Mouse (Mus musculus) embryonic facial prominence, embryonic 11.5 days (tissue): ENCODE results near the gene Fars2. TPM values are rescaled to one million over a fixed set of nuclear protein-coding genes. Genes with fewer than 3 reads are reported as not detected.
"Not testable (repeated sequence)": the region's sequence is repeated elsewhere in the genome, so short reads cannot be mapped to it uniquely, and the experiment has no call there.

Source experiments
- ATAC-seq: fragments of 200-750 bp; cut with Nextera tagmentation; replicated peaks from 2 replicates; pipeline ENCODE4 v1.8.0; 2017; ENCODE audit warnings: low read depth; ENCODE audit not compliant: insufficient number of reproducible peaks, low FRiP score, low TSS enrichment
- DNase-seq: peaks from one replicate; pipeline ENCODE4 v3.0.0-alpha.2; 2015; ENCODE audit warnings: low spot score
- H3K27ac ChIP-seq: fragments of 300-500 bp; sonication (generic); replicated peaks from 2 replicates; pipeline ENCODE4 v1.5.1; 2014; ENCODE audit warnings: mild to moderate bottlenecking, low read depth, low read length, control low read depth
- H3K27me3 ChIP-seq: fragments of 300-500 bp; sonication (generic); 2 replicates; pipeline ENCODE4 v1.6.1; 2014; ENCODE audit warnings: mild to moderate bottlenecking, low read length, moderate library complexity, mixed read lengths; ENCODE audit not compliant: control insufficient read depth, insufficient read depth
- H3K36me3 ChIP-seq: fragments of 300-500 bp; sonication (generic); replicated peaks from 2 replicates; pipeline ENCODE4 v1.6.1; 2014; ENCODE audit warnings: low read depth, mild to moderate bottlenecking, low read length, moderate library complexity, mixed read lengths; ENCODE audit not compliant: control insufficient read depth, insufficient read depth
- H3K4me1 ChIP-seq: fragments of 300-500 bp; sonication (generic); 2 replicates; pipeline ENCODE4 v1.6.1; 2014; ENCODE audit warnings: low read length, mixed read lengths; ENCODE audit not compliant: control insufficient read depth, insufficient read depth
- H3K4me2 ChIP-seq: fragments of 300-500 bp; sonication (generic); 2 replicates; pipeline ENCODE4 v1.6.1; 2014; ENCODE audit warnings: low read depth, mild to moderate bottlenecking, control low read depth, low read length, moderate library complexity
- H3K4me3 ChIP-seq: fragments of 300-500 bp; sonication (generic); 2 replicates; pipeline ENCODE4 v1.5.1; 2014; ENCODE audit warnings: low read depth, low read length, control low read depth
- H3K9ac ChIP-seq: fragments of 300-500 bp; sonication (generic); replicated peaks from 2 replicates; pipeline ENCODE4 v1.6.1; 2014; ENCODE audit warnings: mild to moderate bottlenecking, control low read depth, low read length
- H3K9me3 ChIP-seq: fragments of 300-500 bp; sonication (generic); replicated peaks from 2 replicates; pipeline ENCODE4 v1.6.1; 2016; ENCODE audit warnings: mild to moderate bottlenecking, low read length, inconsistent platforms, mixed read lengths; ENCODE audit not compliant: control insufficient read depth
- WGBS: fragments of 180-500 bp; shearing (Covaris S2); extraction: QIAGEN DNeasy Blood & Tissue Kit; methylation state at CpG from one replicate; pipeline ENCODE4 v1.1.7; 2014; 5-methylcytosine and 5-hydroxymethylcytosine counted together
- polyA plus RNA-seq: library from polyadenylated mRNA; unstranded; fragments of >200 nt; fragmentation: Nextera tagmentation; extraction: Ambion mirVana; gene quantifications from 2 replicates; pipeline ENCODE4 v1.2.1, GENCODE M21; 2014

Fars2 gene
- polyA plus RNA-seq, 1 experiment from 2014 or later: 28.1 TPM

DNA sequence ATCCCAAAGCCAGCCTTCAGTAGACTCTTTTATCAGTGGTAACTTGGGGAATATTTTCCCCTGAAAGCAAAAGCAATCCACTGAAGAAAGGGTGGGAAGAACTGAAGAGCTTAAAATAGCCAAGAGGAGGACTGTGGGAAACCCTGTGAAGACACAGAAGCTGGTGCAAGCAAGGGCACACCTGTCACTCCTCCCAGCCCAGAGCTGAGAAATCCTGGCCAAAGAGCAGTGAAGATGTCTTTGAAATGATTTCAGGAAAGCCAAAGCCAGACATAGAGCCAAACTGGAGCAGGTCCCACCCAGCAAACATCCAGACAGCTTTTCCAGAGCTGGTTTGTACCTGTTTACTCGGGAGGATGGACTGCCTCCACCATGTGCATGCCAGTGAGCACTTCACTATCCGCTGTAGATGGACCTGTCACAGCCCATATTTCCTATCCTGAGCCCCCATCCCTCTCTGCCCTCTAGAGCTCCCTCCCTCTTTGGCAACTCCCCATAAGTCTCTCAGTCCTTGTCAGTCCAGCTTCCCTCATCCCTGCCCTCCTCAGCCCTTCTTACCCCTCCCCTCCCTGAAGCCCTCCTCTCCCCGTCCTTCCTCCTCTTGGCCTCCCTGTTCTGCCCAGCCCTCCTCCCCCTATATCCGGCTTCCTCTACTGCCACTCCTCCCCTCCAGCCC lies 327.7 kb downstream of the Fars2 start:
- DNase-seq: no peak
- WGBS: 52% methylated on average over 4 of the region's 4 CpGs
- no peak overlapping the region for H3K27ac ChIP-seq
- no peaks in the 10 kb centered on the region for H3K27me3 ChIP-seq
- H3K36me3 ChIP-seq: no peaks in the 10 kb centered on the region
- H3K4me2 ChIP-seq: no peak overlapping the region
- H3K9ac ChIP-seq: no peak overlapping the region
- H3K4me1 ChIP-seq: no peaks in the 10 kb centered on the region
- H3K4me3 ChIP-seq: no peak overlapping the region
- H3K9me3 ChIP-seq: no peaks in the 10 kb centered on the region
- no peak for ATAC-seq

DNA sequence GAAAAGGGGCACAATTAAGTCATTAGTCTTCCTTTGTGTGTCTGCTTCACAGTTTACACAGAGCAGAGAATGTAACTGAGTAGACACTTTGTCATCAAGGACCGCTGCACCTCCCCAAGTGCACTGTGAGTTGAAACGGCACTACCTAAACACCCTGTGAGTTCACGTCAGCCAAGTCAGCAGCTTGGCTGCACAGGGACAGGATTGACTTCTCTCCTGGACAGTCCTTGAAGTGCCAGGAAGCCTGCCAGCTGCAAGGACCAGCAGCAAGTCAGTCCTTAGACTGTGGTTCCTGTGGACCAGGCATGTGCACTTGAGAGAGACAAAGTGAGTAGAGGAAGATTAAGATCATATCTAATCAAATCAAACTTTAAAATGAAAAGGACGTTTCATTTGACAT lies 330.7 kb downstream of the Fars2 start:
- Histone ChIP-seq H3K27ac (no peak overlapping the region), H3K4me1 (no peaks in the 10 kb centered on the region), H3K9ac (no peak overlapping the region), H3K4me3 (no peak overlapping the region), H3K9me3 (no peaks in the 10 kb centered on the region), H3K4me2 (no peak overlapping the region), H3K36me3 (no peaks in the 10 kb centered on the region), H3K27me3 (no peaks in the 10 kb centered on the region)
- 60% methylated on average over 4 of the region's 4 CpGs for WGBS
- ATAC-seq (no peak), DNase-seq (no peak)

DNA sequence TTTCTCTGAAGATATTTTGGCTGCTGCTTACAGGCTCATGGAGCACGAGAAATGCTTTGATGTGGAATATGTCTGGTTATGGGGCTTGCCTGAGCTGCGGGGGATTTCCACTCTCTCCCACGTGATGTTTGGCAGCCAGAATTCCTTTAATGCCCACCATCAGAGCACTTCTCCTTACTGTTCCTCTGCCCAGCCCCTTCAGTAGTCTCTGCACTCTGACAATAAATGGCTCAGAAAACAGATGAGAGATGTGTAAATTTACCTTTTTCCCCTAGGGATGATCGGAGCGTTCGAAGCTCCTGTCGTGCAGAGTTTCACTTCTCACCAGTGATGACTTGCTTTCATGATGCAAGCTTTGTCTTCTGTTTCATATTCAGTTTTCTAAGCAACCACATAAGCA lies 331.4 kb downstream of the Fars2 start:
- H3K4me1 ChIP-seq: no peaks in the 10 kb centered on the region
- H3K4me2 ChIP-seq: no peak overlapping the region
- no peak overlapping the region for H3K27ac ChIP-seq
- WGBS: 87% methylated on average over 7 of the region's 7 CpGs
- H3K9ac ChIP-seq: no peak overlapping the region
- H3K4me3 ChIP-seq: no peak overlapping the region
- ATAC-seq: no peak
- no peaks in the 10 kb centered on the region for H3K27me3 ChIP-seq
- no peak for DNase-seq
- H3K9me3 ChIP-seq: no peaks in the 10 kb centered on the region
- H3K36me3 ChIP-seq: no peaks in the 10 kb centered on the region

DNA sequence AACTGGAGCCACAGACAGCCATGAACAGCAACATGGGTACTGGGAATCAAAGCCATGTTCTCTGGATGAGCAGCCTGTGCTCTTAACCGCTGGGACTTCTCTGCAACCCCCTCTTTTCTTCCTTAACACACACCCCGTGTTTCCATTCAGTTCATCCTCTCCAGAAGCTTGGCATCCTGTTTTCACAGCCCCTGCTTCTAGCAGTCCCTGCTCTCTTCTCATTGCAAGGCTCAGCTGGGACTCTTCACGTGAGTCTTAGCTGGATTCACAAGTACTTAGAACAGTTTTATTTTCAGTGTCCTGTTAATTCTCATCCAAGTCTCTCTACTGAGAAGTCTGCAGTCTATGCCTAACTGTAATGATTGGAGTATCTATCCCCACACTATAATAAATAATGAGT lies 334.2 kb downstream of the Fars2 start:
- no peak overlapping the region for H3K4me2 ChIP-seq
- no peaks in the 10 kb centered on the region for H3K4me1 ChIP-seq
- no peaks in the 10 kb centered on the region for H3K9me3 ChIP-seq
- no peak overlapping the region for H3K27ac ChIP-seq
- no peaks in the 10 kb centered on the region for H3K27me3 ChIP-seq
- no peak overlapping the region for H3K9ac ChIP-seq
- no peak for DNase-seq
- no peak for ATAC-seq
- H3K36me3 ChIP-seq: no peaks in the 10 kb centered on the region
- no peak overlapping the region for H3K4me3 ChIP-seq
- 74% methylated on average over 3 of the region's 3 CpGs for WGBS

DNA sequence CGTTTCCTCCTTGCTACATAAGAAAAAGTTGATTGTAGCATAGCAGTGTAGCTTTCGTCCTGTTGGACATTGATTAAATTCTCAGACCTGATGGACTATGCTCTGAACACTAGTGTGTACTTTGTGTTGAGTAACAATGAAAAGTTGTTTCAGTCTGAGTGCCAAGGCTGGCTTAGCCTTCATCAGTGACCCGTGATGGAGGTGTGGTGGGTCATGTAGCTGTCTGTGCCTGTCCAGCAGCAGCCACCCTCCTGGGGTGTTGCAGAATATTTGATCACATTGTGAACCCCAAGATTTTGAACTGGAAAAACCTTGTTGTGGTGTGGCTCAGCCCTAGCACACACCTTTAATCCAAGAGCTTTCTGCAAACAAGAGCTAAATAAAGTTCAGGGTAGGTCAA lies 343.3 kb downstream of the Fars2 start:
- Histone ChIP-seq H3K9ac (no peak overlapping the region), H3K27ac (no peak overlapping the region), H3K27me3 (no peaks in the 10 kb centered on the region), H3K9me3 (no peaks in the 10 kb centered on the region), H3K4me1 (no peaks in the 10 kb centered on the region), H3K4me2 (no peak overlapping the region), H3K4me3 (no peak overlapping the region), H3K36me3 (no peaks in the 10 kb centered on the region)
- ATAC-seq (no peak), DNase-seq (no peak)
- WGBS: 48% methylated on average over 3 of the region's 3 CpGs

DNA sequence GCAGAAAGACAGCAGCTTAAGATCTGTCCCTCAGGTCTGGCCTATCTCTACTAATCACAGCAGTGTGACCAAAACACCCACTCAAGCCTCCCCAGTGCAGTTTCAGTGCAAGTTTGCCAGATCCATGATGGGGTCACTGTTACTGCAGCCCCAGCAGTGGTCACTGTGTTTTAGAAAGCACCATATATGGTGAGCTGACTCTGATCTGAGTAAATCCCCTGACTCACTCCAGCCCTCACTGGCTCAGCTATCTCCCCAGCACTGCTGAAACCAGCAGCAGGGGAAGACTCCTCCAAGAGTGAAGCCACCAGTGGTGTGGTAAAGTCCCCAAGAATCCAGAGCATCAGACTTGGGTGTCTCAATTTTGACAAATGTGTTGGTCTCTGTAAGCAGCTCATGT lies 346.5 kb downstream of the Fars2 start:
- ATAC-seq: no peak
- Histone ChIP-seq H3K4me1 (no peaks in the 10 kb centered on the region), H3K4me2 (no peak overlapping the region)

DNA sequence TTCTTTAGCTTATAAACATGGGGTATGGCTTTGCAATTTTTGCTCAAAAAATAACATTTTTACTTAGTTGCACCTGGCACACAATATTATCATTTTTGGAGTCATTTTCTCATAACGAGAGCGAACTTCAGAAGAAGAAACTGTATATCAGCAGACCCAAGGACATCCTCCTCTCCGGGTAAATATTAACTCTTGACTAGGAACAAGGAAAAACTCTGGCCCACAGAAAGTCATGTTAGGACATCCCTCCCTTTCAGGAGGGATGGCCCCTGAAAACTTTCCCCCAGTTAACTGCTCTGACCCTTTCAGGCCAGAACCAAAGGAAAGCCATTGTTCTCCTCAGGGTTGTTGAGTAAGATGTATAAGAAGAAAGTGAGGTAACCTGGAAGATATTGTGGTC lies 348.9 kb downstream of the Fars2 start:
- 96% methylated on average over 3 of the region's 3 CpGs for WGBS
- not testable (repeated sequence) for H3K27ac ChIP-seq, H3K4me1 ChIP-seq, H3K9me3 ChIP-seq, H3K27me3 ChIP-seq, H3K36me3 ChIP-seq, H3K4me2 ChIP-seq, H3K9ac ChIP-seq, DNase-seq, ATAC-seq, H3K4me3 ChIP-seq

More for the DNA sequence above, 346.5 kb downstream of the Fars2 start:
- H3K36me3 ChIP-seq: no peaks in the 10 kb centered on the region
- H3K4me3 ChIP-seq: no peak overlapping the region
- DNase-seq: no peak
- H3K9ac ChIP-seq: no peak overlapping the region
- H3K9me3 ChIP-seq: no peaks in the 10 kb centered on the region
- H3K27ac ChIP-seq: no peak overlapping the region
- H3K27me3 ChIP-seq: no peaks in the 10 kb centered on the region

DNA sequence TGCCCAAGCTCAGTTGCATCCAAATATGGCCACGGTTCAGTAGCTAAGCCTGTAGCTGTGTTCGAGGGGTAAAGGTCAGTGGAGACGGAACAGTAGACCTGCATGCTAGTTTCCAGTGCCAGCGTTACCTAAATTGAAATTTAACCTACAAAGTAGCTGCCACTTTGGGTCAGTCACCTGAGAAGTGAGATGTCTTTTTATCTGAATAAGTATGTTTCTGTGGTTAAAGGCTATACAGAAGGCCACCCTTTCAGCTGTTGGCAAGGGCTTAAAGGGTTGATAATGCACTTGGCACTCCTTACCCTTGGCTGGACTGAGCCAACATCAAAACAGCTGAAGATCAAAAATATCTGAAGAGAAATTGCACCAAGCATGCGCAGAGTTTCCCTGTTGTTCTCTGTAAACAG lies 349.3 kb downstream of the Fars2 start:
- H3K36me3 ChIP-seq: no peaks in the 10 kb centered on the region
- no peak overlapping the region for H3K9ac ChIP-seq
- 87% methylated on average over 5 of the region's 5 CpGs for WGBS
- H3K9me3 ChIP-seq: no peaks in the 10 kb centered on the region
- no peaks in the 10 kb centered on the region for H3K27me3 ChIP-seq
- no peak for DNase-seq
- H3K4me1 ChIP-seq: no peaks in the 10 kb centered on the region
- no peak overlapping the region for H3K4me3 ChIP-seq
- ATAC-seq: no peak
- H3K27ac ChIP-seq: no peak overlapping the region
- H3K4me2 ChIP-seq: no peak overlapping the region
